Comparison of ENCODE assay signal across 9 mouse cellular contexts in the genomic region with DNA sequence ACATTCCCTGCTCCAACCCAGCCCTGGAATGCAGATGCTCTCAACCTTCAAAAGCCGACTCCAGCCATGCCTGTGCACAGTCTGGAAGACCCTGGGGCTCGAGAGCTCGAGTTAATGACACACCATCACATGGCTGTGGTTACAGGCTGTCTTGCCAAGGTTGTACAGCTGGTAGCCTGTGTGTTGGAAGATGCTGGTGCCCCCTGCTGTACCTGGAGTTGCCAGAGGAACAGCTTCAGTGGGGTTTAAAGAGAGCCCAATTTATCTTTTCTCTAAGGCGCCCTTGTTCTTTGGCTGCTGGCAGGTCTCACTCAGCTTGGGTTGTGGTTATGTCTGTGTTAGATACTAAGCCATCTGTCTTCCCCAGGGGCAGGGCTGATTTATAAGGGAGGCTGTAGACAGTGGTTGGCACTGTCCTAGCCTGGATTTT.
A peak's percentile ranks its signal among the peaks of the same experiment; 100 is the strongest.
DNase-seq lines count a peak whose midpoint lies in the region; ATAC-seq and TF ChIP-seq lines count a peak whose summit lies in the region.
"Had no signal": no experiment of that assay in that cellular context is flagged by ENCODE, and none has a peak within 500 bp of the region (broad histone marks: within the 10 kb centered on the region; RNA-seq: fewer than 3 reads in every experiment).

No protein-coding gene starts in this region.

- H3K9ac ChIP-seq in heart, adult 2 months (ENCODE audit: low read depth, low read length), result no peak overlapping the region

- no peak for TF ChIP-seq POLR2A in heart, adult 2 months (IDR thresholded peaks at IDR 0.05; ENCODE audit: insufficient read depth, low read depth, low read length)

- no peak overlapping the region for H3K27ac ChIP-seq in heart, adult 2 months
- H3K27ac ChIP-seq: macrophage had no signal

- H3K36me3 ChIP-seq in heart, adult 2 months (ENCODE audit: control insufficient read depth, insufficient read depth, low read length), result no peaks in the 10 kb centered on the region

- no peaks in the 10 kb centered on the region for H3K27me3 ChIP-seq in heart, adult 2 months (ENCODE audit: control insufficient read depth, insufficient read depth, low read length)

- no peak for ATAC-seq in CD4-positive, CD25-positive, alpha-beta regulatory T cell, adult 4 months

- no peak for TF ChIP-seq CTCF in heart, adult 2 months (IDR thresholded peaks at IDR 0.05)

- DNase-seq in CD4-positive, CD25-positive, alpha-beta regulatory T cell, adult 2 months (ENCODE audit: low read depth, low spot score), result peak; percentile 15
- peak; percentile 71 for DNase-seq in brain, adult 2 months (ENCODE audit: low read depth, low spot score)
- DNase-seq in gastrocnemius, postnatal 36 days, result peak; percentile 11 to 15
- peak; percentile 91 for DNase-seq in left cerebral cortex, postnatal 4 days
- DNase-seq in right cerebral cortex, postnatal 4 days, result peak; percentile 16
- DNase-seq in heart, adult 2 months, result no peak
- DNase-seq in ovary, postnatal 10 days (ENCODE audit: low spot score), result no peak

- no peaks in the 10 kb centered on the region for H3K79me2 ChIP-seq in heart, adult 2 months (replicated peaks; ENCODE audit: control insufficient read depth, insufficient read depth, low read length)

- TF ChIP-seq EP300 in heart, adult 2 months (IDR thresholded peaks at IDR 0.05; ENCODE audit: insufficient read depth, low read depth, low read length), result no peak

- intact Hi-C loops in gastrocnemius, postnatal 36 days (cut with DNase I), result no loop called here
- intact Hi-C loops in left cerebral cortex, postnatal 4 days (cut with DNase I), result no loop called here
- intact Hi-C loops in heart, adult 2 months (cut with DNase I), result no loop called here

- no peaks in the 10 kb centered on the region; the same call in 1 of the 2 replicates for H3K4me1 ChIP-seq in heart, adult 2 months (ENCODE audit: control insufficient read depth, insufficient read depth, low read length)

- WGBS in heart, adult 2 months, result 33% methylated on average over 4 of the region's 4 CpGs

- H3K4me3 ChIP-seq in heart, adult 2 months, result no peak overlapping the region

Comparison
In these comparisons a context has a peak if more than half of its experiments do, and no peak if none do; other contexts are left out.
1. DNase-seq: peak in CD4-positive, CD25-positive, alpha-beta regulatory T cell, adult 2 months (single experiment), brain, adult 2 months (single experiment), gastrocnemius, postnatal 36 days (2 of 2), left cerebral cortex, postnatal 4 days (single experiment) and right cerebral cortex, postnatal 4 days (single experiment); none in heart, adult 2 months (0 of 2) and ovary, postnatal 10 days (single experiment).